Mouse (Mus musculus): Measurements from ENCODE around the gene Man1a2.

The Man1a2 gene

GRCm38 (mm10) chr3:100685087-100685762 lies at the start of gene Man1a2:
TSS of gene Man1a2 (minus strand) at chr3:100685503.
- peak; percentile 93 for DNase-seq

- DNase-seq: no peak
Observed at GRCm38 (mm10) chr3:100734482-100735154, 49.3 kb upstream of the Man1a2 start.

- no peak for DNase-seq
Observed at GRCm38 (mm10) chr3:100731896-100732295, 46.6 kb upstream of the Man1a2 start.

DNA sequence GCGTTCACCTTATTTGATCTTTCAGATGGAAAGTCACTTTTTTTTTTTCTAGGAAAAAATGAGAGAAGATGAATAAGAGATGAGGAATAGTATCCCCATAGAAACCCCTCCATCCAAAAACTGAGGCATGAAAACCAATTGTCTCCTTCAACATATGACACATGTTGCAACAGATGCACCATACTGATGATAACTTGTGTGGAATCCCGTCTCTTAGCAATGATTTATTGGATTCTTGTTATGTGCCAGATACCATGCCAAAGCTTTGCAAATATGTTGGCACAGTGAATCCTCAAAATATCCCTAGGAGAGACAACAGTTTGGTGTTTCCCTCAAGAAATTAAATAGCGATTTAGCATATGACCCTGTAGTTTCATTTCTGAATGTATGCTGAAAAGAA lies 46.0 kb upstream of the Man1a2 start:
- no peak for DNase-seq

DNA sequence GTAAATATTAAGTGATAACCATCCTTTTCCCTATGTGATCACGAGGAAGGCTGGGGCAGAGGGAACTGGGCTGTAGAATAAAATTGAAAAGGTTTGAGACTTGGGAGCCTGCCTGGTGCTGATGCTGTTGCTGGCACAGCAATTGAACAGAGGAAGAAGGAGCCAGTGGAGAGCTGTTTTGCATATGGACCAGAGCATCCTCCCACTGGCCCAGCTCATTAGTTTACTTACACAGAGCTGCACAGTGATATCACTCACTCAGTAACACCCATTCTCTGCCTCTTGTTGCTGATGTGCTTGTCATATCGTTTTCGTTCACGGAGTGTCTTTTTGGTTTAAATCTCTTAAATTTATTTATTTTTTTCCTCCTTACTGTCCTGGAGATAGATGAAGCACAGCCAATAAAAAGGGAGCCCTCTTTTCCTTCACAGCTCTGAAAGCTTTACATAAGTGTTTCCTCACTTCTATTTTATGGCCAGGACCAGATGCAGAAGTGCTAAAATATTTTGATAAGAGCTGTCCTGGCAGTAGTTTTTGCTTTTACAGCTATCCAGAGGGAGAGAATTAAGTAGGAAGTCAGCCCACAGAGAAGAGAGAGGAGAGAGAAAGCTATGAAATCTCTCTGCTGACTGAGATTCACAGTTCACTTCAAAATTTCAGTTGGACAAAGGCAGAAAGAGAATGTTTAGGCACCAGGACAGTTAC lies 42.9 kb upstream of the Man1a2 start:
- no peak for DNase-seq

- no peak for DNase-seq
Observed at GRCm38 (mm10) chr3:100725960-100726674, 40.8 kb upstream of the Man1a2 start.

- no peak for DNase-seq
Observed at GRCm38 (mm10) chr3:100720786-100721300, 35.5 kb upstream of the Man1a2 start.

GRCm38 (mm10) chr3:100716241-100716640 lies 30.9 kb upstream of the Man1a2 start:
- DNase-seq: no peak

GRCm38 (mm10) chr3:100715367-100715766 lies 30.1 kb upstream of the Man1a2 start:
- no peak for DNase-seq

- DNase-seq: no peak
Observed at GRCm38 (mm10) chr3:100713142-100714005, 28.1 kb upstream of the Man1a2 start.

- peak; percentile 35 for DNase-seq
Observed at GRCm38 (mm10) chr3:100712140-100712539, 26.8 kb upstream of the Man1a2 start.

DNA sequence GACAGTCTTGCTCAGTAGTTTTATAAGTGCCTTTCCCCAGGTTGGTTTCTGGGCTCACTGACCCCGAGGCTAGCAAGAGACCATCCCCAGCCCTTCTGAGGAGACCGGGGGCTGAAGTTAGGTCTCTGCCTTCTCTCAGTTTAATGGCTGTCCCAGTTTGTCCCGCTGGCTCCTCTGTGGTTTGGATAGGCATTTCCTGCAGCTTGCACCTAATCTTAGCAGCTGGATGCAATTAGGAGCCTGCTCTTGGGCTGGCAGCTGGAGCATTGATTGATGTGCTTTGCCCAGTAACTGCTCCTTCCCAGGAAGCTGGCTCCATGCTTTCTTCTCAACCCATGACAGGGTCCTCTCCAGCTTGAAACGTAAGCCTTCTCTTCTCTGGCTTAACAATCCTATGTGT lies 26.2 kb upstream of the Man1a2 start:
- DNase-seq: no peak

DNA sequence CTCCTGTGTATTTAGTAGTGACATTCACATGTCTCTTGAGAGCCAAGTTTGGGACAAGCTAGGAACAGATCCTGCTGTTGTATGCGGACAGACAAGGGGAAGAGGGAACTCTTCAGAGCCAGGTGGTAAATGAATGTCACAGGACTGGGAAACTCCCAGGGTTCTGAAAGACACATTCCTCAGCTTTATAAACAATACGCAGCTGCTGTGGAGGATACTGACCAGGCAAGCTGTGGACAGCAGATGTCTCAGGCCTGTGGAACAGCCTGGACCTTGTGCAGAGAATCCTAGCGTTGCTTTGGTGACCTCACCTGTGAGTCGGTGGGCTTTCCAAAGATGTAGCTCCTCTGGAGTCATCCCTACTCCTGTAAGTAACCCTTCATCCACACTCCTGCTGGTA lies 21.8 kb upstream of the Man1a2 start:
- no peak for DNase-seq

DNA sequence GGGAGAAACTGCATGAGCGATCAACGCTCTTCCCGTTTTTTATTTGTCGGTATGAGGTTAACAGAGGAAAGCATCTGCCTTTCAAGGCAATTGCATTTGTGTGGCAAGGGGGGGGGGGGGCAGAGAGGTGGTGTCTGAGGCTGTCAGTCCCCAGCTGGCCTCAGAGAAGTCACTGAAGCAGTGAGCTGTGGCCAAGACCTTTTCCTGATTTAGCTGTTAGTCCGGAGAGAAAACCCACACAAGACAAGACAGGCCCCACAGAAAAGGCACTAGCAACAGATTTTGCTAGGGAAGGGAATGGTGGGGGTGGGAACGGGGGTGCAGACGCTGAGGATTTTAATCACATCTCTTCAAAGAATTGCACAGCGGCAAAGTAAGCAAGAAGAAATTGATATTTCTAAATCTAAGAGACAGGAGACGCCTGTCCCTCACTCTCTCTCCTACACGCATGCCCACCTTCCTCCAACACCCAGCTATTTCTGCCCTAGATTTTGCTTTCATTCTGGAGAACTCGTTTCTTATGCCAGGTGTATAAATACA lies 19.9 kb upstream of the Man1a2 start:
- no peak for DNase-seq

DNA sequence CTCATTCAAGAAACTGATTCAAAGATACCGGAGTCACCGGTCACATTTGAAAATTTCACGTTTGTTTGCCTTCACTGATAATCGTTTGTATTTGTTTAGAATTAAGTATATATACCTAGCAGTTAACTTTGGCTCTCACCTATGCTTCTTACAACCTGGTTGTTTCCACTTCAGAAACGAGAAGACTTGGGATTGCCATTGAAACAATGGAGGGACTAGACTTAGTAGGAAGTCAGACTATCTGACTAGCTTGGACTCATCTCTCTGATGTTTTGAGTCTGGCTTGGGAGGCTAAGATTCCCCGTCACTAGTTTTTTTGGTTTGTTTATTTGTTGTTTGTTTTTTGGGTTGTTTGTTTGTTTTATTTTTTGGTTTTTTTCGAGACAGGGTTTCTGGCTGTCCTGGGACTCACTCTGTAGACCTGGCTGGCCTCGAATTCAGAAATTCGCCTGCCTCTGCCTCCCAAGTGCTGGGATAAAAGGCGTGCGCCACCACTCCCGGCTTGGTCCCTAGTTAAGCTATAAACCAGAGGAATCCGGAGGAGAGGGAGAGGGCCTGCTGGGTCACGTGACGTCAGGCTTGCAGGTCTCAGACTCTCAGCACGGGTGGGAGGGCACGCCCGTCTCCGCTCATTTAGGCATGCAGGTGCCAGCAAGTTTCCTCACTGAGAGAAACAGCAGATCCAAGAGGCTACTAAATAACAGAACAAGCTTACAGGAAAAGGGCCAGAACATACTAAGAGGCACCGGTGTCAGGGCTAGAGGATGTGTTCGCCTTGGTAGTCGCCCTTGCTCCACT lies 18.7 kb upstream of the Man1a2 start:
- DNase-seq: no peak

GRCm38 (mm10) chr3:100702875-100703846 lies 17.9 kb upstream of the Man1a2 start:
- peak; percentile 64 for DNase-seq

- no peak for DNase-seq
Observed at GRCm38 (mm10) chr3:100688747-100689146, 3.4 kb upstream of the Man1a2 start.

GRCm38 (mm10) chr3:100686756-100687155 lies 1.5 kb upstream of the Man1a2 start:
- no peak for DNase-seq

DNA sequence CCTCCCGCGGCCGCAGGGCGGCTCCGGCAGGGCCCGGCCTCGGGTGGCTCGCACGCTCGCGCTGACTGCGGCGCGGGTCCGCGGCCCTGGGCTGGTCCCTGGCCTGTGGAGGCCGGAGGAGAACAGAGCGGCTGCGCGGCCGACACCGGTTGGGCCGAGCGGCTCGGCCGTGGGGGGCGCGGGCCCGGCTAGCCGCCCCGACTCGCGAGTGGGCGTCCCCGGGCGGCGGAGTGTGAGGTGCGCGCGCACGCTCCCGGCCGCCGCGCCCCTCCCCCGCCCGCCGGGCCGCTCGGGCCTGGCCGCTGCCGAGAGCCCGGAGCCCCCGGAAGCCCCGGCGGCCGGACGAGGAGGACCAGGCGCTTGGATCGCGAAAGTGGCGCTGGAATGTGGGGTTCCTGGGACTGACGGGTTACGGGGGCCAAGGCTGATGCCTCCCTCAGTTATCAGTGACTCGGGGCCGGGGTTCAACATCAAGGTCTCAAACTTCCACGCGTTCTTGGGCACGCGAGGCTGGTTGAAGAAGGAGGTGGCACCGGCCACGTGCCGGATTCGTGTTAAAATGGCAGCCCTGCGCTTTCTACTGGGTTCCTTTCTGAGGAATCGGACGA lies 564 bp upstream of the Man1a2 start:
- peak; percentile 61 for DNase-seq

Data from lung, postnatal 36 days (tissue).